Mouse (Mus musculus) spleen, adult 2 months (tissue): Measurements from ENCODE around the gene Lrrn1.

Experiments
- CTCF ChIP-seq: fragments of 200-500 bp; IDR thresholded peaks from 2 replicates; pipeline ENCODE4 v1.5.1; 2011; ENCODE audit warnings: mild to moderate bottlenecking, inconsistent platforms; ENCODE audit not compliant: insufficient read depth, insufficient read length, insufficient replicate concordance; ENCODE audit errors: extremely low read depth
- POLR2A ChIP-seq: fragments of 200-500 bp; IDR thresholded peaks from 2 replicates; pipeline ENCODE4 v1.6.1; 2011; ENCODE audit warnings: low read depth, low read length, inconsistent platforms

GRCm38 (mm10) chr6:107530621-107531285 lies 1.2 kb downstream of the Lrrn1 start:
- TF ChIP-seq CTCF (no peak), POLR2A (no peak)
